Mouse (Mus musculus) CD4-positive helper T cell, adult 2 months (primary cell): ENCODE results near the gene Mapk10.
"Not testable (repeated sequence)": the region's sequence is repeated elsewhere in the genome, so short reads cannot be mapped to it uniquely, and the experiment has no call there.

Experiments
- DNase-seq: peaks from one replicate; pipeline ENCODE4 v3.0.0-alpha.2; 2012; ENCODE audit warnings: low read depth, missing footprints, low spot score

The Mapk10 gene

DNA sequence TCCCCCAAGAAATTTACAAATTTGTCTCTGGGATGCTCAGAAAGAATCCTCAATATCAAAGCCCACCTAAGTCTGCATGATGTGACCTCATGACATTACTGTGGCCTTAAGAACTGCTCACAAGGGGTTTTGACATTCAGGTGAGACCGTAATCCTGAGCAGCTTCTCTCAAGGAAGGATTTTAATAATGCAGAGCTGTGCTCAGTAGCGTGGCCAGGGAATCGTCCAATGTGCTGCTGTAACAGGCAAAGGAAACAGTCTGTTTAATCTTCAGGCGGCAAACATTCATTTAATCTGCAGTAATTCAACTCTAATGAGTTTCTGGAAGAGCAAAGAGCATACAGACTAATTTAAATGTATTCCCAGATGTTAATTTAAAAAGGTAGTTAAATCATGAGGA, 236.7 kb downstream of the Mapk10 start:
- DNase-seq, result no peak

DNA sequence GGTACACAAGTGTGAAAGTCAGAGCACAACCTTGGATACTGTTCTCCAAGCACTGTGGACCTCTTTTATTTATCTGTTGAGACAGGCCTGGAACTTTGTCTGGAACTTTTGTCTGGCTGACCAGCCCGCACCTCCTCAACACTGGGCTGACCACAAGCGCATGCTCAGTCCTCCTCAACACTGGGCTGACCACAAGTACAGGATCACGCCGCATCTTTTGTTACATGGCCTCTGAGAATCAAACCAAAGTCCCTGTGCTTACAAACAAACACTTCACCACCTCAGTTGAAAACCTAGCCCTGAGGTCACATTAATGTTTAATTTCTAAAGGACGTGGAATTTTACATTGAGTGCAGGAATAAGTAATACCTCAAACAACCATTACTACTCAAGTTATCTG, 246.7 kb downstream of the Mapk10 start:
- DNase-seq, result no peak

DNA sequence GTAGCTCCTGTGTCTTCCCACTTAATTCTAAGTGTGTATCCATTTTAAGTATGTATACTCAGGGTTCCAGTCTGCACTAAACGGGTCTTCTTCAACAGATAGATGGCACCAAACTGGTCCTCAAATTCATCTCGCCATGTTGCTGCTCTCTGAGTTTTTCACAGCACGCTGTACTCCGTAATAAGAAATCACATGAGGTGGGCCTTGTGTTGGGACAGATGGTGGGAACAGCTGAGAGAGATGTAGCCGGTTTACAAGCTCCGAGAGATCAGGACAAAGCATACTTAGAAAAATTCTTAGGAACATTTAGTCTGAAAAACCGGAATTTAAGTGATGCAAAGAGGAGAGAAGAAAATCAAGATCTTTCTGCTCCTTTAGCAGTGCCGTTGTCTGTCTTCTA, 257.7 kb downstream of the Mapk10 start:
- no peak for DNase-seq

DNA sequence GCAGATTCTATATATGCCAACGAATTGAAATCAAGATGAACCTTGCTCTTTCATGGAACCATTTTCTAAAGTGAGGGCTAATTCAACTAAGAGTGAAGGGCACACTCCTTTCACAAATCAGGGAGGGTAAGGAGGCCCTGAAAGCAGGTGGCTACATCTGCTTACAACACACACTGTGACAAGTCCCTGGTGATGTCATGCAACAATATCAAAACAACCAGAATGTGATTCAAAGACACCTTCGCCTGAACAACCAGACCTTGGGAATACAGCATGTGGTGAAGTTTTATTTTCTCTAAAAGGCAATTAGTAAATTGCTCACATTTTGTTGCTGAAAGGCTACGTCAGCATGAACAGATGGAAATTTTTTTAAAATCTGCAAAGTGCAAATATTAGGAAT, 258.2 kb downstream of the Mapk10 start:
- no peak for DNase-seq

DNA sequence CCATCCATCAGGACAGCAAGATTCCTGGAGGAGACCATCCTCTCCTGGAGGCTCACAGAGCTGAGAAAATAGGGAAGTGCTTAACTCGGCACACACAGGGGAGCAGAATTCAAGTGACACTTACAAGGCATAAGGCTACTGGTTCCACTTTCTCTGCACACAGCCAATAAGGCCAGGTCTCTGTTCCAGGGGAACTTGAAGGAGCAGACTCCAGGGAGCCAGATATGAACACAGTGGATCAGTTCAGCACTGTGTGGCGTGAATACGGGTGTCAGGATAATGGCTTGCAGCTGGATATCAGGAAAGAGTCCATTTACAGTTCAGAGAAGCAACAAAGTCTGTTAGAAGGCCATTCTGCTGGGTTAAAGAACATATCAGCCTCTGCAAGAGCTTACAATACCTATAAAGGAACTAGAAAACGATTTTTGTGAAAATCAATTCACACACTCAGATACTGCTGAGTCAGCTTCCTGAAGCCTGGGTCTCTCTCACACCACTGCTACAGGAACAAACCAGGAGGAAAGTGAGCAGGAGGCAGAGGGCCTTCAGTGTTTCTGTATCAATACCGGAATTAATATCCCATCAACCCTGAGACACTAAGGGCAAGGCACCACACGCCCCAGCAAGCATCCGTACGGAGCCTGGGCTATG, 263.9 kb downstream of the Mapk10 start:
- no peak for DNase-seq

DNA sequence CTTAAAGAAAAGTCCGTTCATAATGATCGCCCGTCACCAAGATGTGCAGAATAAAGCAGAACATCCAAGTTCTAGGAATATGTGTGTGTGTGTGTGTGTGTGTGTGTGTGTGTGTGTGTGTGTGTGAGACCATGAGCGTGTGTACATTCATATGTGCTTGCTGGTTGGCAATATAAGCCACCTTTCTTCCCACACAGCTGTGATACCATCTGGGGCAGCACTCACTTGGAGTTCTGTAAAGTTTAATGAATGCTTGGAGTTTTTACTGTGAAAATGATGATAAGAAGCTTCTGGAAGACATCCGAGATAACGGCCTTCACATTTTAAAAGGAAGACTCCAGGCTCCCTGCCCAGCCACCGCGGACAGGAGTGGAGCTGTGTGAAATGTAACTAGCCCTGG, 264.5 kb downstream of the Mapk10 start:
- no peak for DNase-seq

DNA sequence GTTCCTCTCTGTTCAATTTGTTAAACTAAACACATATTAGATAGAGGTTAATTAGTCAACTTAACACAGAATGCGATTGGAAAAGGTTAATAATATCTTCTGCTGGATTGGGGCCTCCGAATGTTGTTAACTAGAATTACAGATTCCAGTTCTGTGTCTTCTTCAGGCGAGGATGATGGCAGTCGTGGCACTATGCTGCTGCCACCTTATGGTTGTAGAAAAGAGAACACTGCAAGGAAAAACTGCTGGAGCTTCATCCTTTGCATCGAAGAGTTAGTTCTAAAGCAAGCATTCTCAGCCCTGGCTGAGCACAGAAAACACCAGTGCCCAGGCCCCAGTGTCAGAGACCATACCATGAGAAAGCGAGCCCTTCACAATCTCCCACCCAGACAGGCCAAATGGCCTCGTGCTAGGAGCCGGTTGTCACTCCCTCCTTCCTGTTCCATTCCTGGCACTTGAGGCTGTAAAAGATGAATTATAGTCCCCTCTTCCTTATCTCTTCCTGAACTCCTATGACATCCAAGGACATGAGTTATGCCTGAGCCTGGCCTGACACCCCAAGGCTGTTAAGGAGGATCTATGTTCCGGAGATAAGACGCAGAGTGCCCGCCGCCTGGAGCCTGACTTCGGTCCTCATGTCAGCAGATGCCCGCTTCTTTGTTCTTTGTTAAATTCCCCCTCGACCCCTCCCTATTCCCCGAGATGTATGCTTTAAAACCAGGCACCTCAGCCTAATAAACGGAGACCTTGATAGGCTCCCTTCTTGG, 267.1 kb downstream of the Mapk10 start:
- DNase-seq, result not testable (repeated sequence)

DNA sequence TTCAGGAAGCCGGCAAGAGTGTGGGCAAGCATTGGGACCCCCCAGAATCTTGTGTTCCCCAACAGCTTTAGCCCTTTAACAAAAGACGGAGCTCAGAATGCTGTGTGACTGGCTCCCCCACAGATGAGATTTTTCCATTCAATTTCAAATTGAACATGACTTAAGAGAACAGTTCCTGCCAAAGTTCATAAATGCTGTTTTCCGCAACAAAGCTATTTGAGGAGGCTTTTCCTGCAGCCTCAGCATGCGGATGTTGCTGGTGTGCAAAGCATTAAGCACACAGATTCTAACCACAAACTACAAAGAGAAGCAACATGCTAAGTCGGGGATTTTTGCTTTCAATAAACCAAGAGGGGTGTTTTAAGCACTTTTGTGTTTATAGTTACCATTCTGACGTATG, 281.0 kb downstream of the Mapk10 start:
- DNase-seq, result no peak

DNA sequence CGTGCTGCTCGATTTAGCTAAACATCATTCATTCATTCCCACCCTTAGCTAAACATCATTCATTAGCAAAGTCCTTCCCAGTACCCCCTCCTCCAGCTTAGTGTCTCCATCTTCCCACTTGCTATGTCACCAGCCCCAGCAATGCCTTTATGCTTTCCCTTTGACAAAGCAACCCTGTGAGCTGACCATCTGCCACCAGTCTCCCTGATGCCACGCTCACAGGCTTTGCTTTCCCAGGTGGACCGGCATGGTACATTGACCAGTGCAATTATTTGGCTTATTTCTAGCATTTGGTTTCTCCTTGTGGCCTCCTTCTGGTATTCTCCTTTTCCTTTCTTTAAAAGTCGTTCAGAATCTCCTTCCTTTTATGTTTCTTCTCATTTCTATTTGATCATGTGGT, 284.3 kb downstream of the Mapk10 start:
- no peak for DNase-seq

DNA sequence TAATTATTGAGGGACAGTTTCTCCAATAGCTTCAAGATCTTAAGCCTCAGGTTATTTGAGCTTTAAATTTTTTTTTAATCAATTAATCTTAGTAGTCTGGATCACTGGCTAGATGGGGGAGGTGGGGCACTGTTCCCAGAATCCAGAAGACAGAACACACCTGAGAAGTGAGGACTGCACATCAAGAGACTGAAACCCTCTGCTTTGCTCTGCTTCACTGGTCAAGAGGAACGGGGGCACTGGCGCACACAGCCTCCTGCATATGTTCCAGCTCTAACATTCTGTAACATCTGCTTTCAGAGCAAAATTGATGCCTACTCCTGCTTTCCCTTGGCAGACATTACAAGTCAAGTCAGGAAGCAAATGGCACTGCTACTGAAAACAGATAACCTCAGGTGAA, 290.9 kb downstream of the Mapk10 start:
- DNase-seq, result no peak

DNA sequence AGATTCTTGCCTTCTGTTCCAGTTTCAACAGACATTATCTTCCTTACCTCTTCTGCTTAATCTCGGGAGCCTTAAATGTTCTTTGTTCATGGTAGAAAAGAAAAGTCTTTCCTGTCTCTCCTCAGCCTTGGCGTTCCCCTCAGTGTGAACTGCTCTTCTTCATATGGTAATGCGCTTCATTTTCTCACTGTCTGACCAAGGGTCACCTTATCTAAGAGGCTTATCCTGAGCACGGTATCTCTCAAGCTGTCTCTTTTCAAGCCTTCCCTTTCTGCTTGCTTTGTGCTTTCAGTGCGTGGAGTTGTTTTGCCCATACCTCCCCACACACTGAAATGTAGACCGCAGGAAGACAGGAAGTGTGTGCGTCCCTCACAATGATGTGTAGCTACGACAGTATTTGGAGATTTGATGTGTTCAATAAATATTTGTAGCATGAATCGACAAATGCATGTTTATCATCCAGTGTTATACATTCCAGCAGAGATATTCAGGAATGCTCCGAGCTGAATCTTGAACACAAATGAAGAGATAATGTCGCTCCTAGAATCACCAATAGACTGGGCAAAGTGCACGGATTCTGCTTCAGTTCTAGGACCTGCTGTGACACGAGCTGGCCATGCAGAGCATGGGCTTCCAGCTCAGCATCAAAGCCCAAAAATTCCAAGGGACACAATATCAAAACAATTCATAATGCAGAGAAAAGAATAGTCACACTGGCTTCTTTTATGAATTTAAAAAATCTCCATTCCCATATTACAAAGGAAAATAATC, 305.5 kb downstream of the Mapk10 start:
- no peak for DNase-seq

DNA sequence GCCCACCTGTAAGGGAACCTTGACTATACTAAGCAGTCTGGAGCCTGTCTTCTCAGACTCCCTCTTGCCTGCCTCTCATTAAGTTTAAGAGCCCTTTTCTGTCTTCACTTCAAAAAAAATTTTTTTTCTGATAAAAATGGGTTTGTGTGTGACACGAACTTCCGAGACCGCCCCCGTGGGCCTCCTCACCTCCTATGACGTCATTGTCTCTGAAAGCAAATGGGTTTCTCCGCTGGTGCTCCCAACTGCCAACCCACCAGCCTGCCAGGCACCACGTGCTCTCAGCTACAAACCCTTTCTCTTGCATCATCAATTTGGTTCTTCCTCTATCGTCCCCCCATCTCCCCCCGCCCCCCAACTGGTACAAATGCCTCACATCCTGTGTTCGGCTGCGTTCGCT, 307.1 kb downstream of the Mapk10 start:
- DNase-seq, result no peak

DNA sequence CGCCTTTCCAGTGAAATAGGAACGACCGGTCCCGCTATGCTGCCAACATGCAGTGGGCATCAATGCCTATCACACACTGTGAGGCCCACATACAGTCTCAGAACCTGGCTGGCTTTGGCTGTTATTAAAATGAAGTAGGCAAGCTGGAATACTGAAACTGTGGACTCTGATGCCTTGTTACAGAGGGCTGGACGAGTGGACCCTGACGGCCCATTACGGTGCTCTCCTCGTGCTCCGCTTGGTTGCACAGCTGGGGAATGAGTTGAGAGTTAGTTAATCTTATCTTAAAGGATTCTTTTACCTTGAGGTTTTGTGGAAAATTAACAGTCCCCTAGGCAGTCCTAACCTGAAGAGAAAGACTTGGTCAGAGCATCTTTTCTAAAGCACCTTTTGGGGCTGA, 307.6 kb downstream of the Mapk10 start:
- DNase-seq, result no peak

DNA sequence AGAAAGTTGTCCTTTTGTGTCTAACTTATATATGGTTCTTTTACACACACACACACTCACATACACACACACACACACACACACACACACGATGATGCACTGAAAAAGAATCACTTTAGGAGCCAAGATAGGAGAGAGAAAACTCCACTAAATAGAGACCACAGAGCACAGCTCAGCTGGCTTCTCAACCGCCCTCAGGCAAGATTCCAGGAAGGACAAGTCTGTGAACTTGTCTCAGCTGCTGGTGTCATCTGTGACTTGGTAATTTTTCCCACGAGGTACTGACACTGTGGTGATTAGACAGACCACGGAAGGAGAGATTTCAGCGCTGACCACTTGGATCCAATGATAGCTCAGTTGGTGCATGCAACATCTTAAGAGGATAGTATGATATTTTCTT, 310.0 kb downstream of the Mapk10 start:
- no peak for DNase-seq

DNA sequence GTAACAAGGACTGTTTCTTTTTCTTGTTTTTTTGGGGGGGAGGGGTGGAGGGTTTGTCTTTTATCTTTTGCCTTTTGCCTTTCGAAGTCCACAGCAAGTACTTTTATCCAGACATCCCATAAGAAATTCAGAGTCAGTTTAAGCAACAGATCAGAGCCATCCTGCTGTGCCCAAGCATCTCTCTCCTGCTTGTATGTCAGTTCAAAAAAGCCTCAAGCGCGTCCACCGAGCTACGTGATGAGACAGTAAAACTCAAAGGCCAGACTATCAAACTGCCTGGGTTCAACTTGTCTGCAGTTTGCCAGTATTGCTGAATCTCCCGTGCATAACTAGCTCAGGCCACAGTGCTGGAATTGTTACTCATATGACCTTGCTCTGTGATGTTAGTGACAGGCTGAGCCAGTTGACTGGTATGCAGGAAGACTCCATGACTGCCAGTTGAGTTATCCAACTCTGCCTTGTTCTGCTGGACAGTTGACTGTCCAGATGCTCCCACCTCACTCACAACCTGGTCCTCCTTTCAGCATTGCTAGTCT, 311.4 kb downstream of the Mapk10 start:
- no peak for DNase-seq

DNA sequence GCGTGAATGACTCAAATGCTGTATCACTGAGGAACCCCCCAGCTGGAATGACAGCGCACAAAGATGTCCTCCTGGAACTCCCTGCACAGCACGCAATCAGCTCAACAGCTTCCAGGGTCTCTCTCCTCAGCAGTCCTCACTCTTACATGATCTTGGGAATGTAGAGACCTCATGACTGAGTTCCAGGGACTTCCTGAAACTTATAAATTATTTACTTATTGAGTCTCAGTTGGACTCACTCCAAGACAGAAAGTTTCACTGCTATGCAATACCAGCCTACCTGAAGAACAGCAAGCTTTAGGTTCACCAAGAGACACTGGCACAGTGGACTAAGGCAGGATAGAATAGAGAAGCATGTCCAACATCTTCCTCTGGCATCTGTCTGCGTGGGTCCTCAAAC, 312.8 kb downstream of the Mapk10 start:
- no peak for DNase-seq

DNA sequence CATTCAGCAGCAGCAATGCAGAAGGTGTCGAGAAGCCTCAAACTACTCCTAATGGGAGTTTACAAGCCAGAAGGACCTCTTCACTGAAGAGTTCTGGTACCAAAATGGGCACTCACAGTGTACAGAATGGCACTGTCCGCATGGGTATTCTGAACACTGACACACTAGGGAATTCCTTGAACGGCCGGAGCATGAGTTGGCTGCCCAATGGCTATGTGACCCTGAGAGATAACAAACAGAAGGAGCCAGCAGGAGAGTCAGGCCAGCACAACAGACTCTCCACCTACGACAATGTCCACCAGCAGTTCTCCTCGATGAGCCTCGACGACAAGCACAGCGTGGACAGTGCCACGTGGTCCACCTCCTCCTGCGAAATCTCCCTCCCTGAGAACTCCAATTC, 318.9 kb downstream of the Mapk10 start:
- no peak for DNase-seq

DNA sequence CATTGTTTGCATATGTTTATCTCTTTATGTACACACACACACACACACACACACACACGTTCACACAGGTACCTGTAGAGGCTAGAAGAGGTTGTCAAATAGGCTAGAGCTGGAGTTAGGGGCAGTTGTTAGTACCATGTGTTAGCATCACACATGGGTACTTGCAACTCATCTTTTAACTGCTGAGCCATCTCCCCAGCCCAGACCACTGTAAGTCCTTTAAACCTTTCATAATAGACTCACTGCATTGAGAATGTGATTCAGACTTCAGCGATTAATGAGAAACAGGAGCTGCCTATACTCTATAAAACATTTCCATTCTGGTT, 322.0 kb downstream of the Mapk10 start:
- no peak for DNase-seq

DNA sequence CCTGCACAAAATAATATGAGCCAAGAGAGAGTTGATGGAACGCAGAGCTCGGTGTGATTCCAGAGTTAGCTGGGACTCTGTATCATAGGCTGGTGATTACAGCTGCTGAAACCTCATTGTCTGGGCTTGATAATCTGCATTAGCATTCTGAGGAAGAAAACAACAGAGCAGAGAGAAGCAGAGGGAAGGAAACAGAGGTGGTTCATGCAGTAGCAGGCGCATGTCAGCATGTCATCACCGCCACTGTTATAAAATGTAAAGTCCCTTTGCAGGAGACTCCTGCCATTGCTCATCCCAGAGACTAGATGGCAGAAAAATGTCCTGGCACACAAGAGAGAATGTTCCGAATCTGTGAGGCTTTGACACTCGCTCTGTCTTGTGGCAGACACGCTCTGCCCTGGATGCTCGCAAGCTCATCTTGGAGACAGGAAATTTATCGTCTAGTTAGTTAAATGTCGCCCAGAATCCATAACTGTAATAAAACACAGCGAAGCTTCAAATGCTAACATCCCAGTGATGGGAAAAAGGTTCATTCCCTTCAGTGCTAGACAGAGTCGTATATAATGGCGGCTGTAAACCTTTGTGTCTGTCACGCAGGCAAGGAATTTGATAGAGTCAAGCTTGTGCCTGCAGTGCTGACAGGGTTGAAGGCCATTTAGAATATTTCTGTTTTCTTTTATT, 322.5 kb downstream of the Mapk10 start:
- no peak for DNase-seq

DNA sequence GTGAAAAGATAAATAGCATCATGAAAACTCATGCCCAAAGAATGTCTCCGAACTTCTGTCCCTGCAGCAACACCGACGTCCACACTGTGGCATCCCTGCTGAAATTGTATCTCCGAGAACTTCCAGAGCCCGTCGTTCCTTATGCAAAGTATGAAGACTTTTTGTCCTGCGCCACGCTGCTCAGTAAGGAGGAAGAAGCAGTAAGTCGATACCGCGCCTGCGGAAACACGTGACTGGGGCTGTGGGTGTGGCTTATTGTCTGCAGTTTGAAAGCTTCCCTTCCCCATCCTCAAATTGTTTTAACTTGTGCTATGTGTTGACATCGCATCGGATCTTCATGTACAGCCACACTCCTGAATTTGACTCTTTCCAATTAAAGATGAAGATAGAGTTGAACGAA, 335.5 kb downstream of the Mapk10 start:
- DNase-seq, result no peak

DNA sequence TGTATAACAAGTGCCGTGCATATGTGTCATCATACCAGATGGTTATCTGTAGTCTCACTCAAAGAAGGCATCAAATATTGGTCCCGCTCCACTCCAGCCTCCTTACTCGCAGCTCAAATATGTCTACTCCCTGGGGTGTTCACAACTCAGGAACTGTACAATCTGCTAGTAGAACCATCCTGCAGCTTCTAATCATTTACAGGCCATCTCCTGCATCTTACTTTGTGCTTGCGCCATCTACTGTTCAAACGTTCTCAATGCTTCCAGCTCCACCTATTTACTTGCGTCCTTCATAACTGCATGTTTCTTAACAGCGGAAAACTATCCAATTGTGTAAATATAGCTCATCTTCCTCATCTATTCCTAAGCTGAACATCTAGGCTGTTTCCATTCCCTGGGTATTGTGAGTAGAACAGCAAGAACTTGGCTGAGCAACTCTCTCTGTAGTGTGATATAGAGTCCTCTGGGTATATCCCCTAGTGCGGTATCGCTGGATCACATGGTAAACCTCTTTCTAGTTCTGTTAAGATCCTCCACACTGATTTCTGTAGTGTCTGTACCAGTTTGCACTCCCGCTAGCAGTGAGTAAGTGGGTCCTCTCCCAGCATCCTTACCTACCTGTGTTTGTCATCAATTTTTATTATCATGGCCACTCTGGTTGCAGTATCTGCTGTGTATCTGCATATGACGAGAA, 336.4 kb downstream of the Mapk10 start:
- peak; percentile 14 for DNase-seq
